Mouse (Mus musculus) testis, adult 10 weeks (tissue): ENCODE data around the gene 1700047I17Rik2. TPM values are rescaled to one million over a fixed set of nuclear protein-coding genes. Genes with fewer than 3 reads are reported as not detected.

Experiments used
- polyA plus RNA-seq: library from polyadenylated mRNA; stranded (reverse); fragments of 350-450 nt; fragmentation: Illumina TruSeq; extraction: RNeasy Lipid Tissue Mini Kit (QIAGEN cat#74804); gene quantifications from one replicate; pipeline ENCODE4 v1.2.3, GENCODE M21; 2014; ENCODE audit warnings: low read depth, low replicate concordance

Gene 1700047I17Rik2
- not detected for polyA plus RNA-seq

DNA sequence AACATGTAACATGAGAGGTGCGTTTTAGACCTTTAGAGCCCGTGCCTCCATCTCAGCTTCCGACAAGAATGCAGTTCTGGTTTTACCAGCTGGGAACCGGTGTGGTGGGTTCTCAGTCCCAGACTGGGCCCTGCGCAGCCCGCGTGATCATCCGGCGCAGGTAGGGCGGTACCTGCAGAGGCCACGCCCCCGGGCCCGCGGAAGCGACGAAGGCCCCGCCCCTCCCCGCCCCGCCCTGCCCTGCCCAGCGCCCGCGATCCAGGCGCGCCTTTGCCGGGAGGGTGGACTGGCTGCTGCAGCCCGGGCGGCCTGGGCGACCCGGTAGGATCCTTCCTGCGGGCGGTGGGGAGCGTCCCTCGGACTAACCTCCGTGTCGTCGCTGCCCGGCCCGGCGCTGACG, at the start of gene 1700047I17Rik2:
Gene 1700047I17Rik2, plus strand, starts transcription at position 287 of the 400 bp plus-strand sequence.

DNA sequence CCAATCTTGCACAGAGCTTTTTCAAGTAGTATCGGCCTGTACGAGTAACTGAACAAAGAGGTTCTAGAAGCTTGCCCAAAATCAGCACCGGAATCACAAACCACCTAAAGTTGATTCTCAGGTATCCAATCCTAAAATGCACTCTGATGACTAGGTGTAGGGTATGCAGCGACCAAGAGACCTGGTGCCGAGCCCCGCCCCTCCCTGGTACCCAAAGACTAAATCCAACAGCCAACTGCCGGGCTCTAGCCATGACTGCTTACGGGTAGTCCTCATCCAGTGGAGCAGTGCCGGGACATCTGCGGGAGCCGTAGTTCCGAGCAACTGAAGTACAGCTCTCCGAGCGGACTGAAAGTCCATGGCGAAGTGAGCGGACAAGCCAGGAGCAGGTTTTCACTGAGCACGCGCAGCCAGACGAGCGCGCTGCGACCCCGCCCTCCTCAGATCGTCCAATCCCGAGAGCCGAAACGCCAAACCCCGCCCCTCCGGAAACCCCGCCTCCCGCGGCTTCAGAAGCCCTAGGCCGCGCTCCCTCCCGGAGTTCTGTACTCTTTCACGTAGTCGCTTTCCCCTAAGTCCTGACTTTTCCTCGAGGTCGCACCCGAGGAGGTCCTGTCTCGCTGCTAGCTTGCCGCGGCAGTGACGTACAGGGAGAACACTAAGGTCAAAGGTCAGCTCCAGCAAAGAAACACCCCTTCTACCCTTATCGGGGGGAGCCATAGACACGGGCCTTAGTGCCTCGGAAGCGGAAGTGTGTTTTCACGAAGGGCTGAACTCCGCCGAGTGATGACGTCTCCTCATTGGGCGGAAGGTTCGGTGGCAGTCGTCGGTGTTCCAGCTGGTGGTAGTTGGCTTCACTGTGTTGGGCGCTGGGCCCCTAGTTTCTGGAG, 44.6 kb upstream of the 1700047I17Rik2 start, which contains the start of gene Srp54b:
Gene Srp54b, plus strand, starts transcription at position 546 of the 890 bp plus-strand sequence.

DNA sequence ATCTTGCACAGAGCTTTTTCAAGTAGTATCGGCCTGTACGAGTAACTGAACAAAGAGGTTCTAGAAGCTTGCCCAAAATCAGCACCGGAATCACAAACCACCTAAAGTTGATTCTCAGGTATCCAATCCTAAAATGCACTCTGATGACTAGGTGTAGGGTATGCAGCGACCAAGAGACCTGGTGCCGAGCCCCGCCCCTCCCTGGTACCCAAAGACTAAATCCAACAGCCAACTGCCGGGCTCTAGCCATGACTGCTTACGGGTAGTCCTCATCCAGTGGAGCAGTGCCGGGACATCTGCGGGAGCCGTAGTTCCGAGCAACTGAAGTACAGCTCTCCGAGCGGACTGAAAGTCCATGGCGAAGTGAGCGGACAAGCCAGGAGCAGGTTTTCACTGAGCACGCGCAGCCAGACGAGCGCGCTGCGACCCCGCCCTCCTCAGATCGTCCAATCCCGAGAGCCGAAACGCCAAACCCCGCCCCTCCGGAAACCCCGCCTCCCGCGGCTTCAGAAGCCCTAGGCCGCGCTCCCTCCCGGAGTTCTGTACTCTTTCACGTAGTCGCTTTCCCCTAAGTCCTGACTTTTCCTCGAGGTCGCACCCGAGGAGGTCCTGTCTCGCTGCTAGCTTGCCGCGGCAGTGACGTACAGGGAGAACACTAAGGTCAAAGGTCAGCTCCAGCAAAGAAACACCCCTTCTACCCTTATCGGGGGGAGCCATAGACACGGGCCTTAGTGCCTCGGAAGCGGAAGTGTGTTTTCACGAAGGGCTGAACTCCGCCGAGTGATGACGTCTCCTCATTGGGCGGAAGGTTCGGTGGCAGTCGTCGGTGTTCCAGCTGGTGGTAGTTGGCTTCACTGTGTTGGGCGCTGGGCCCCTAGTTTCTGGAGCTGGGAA, 30.5 kb downstream of the 1700047I17Rik2 start, which contains the start of gene Srp54c:
Gene Srp54c, plus strand, starts transcription at position 543 of the 894 bp plus-strand sequence.

Other genes with a start within 250 kb of the 1700047I17Rik2 start
- not detected for gene Gm20403, start 213.1 kb upstream of the 1700047I17Rik2 start, polyA plus RNA-seq
- gene Baz1a, start 185.2 kb upstream of the 1700047I17Rik2 start, polyA plus RNA-seq: 154 TPM
- gene 2700097O09Rik, start 119.5 kb upstream of the 1700047I17Rik2 start, polyA plus RNA-seq: 16.5 TPM
- 945 TPM for gene Srp54a, start 119.3 kb upstream of the 1700047I17Rik2 start, polyA plus RNA-seq
- gene Fam177a, start 75.1 kb upstream of the 1700047I17Rik2 start, polyA plus RNA-seq: 102 TPM
- 2.3 TPM for gene Srp54b, start 44.5 kb upstream of the 1700047I17Rik2 start, polyA plus RNA-seq
- 229 TPM for gene Srp54c, start 30.6 kb downstream of the 1700047I17Rik2 start, polyA plus RNA-seq
- gene 1110008L16Rik, start 100.0 kb downstream of the 1700047I17Rik2 start, polyA plus RNA-seq: 14.2 TPM
- gene Ppp2r3c, start 103.4 kb downstream of the 1700047I17Rik2 start, polyA plus RNA-seq: 82.7 TPM
- gene Psma6, start 184.6 kb downstream of the 1700047I17Rik2 start, polyA plus RNA-seq: 1,545 TPM